Mouse (Mus musculus): ENCODE results near the gene Coq2. TPM values are rescaled to one million over a fixed set of nuclear protein-coding genes. Genes with fewer than 3 reads are reported as not detected.

The Coq2 gene
- polyA plus RNA-seq, 1 experiment: 35.8 TPM

DNA sequence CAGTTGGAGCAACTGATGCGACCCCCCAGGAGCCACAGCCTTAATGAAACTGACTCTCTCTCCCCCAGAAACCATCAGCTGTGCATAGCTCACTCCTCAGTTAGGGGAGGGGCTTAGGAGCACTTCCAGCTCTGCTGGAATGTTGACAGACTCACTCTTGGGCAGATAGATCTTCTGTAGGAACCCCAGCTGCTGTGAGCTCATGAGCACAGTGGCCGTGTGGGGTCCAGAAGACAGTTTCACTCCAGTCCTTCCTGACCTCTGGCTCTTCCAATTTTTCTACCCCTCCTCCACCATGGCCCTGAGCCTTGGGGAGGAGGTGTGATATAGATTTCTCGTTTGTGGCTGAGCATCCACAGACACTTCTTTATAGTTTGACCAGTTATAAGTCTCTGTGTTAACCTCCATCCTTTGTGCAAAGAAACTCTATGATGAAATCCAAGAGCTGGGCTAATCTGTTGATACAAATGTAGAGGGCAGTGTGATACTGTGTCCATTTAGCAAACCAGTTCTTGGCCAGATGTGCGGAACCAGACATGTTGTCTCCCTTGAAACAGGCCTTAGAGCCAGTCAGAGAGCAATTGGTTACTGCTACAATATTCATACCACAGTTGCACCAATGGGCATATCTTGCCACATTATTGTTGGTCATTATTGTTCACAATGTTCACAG, 67.7 kb downstream of the Coq2 start:
- H3K27me3 ChIP-seq (ENCODE audit: control insufficient read depth, insufficient read depth, insufficient read length): no peaks in the 10 kb centered on the region
- TF ChIP-seq MAX (IDR thresholded peaks at IDR 0.05; ENCODE audit: low read depth) (no peak), USF1 (IDR thresholded peaks at IDR 0.05; ENCODE audit: low read depth) (no peak), REST (IDR thresholded peaks at IDR 0.05; ENCODE audit: insufficient read depth, insufficient read length) (no peak), POLR2AphosphoS2 (IDR thresholded peaks at IDR 0.05; ENCODE audit: insufficient read length, low read depth) (no peak), E2F4 (IDR thresholded peaks at IDR 0.05; ENCODE audit: insufficient read depth) (no peak), CEBPB (IDR thresholded peaks at IDR 0.05; ENCODE audit: insufficient read depth, poor library complexity, severe bottlenecking) (no peak), TCF12 (IDR thresholded peaks at IDR 0.05; ENCODE audit: insufficient read depth, poor library complexity, severe bottlenecking) (no peak), TCF3 (IDR thresholded peaks at IDR 0.05; ENCODE audit: insufficient read length, low read depth) (no peak), MYOG (IDR thresholded peaks at IDR 0.05; ENCODE audit: control insufficient read depth in 1 of 3, insufficient read depth in 1 of 3, insufficient read length in 2 of 3, low read depth in 2 of 3) (no peak), POLR2A (IDR thresholded peaks at IDR 0.05; ENCODE audit: insufficient read length, low read depth) (no peak), MYOD1 (IDR thresholded peaks at IDR 0.05; ENCODE audit: control insufficient read depth in 1 of 3, insufficient read length in 2 of 3, low read depth in 2 of 3) (no peak), SRF (IDR thresholded peaks at IDR 0.05; ENCODE audit: control insufficient read depth, insufficient read length, low read depth) (no peak)
- no peaks in the 10 kb centered on the region for H3K36me3 ChIP-seq (ENCODE audit: control insufficient read depth, insufficient read depth)
- H3K79me2 ChIP-seq (ENCODE audit: control insufficient read depth, insufficient read depth): no peaks in the 10 kb centered on the region
- H3K4me3 ChIP-seq: no peak overlapping the region
- H3K4me2 ChIP-seq (ENCODE audit: low read depth): no peak overlapping the region
- no peak overlapping the region for H3ac ChIP-seq (ENCODE audit: control insufficient read depth, insufficient read length)

DNA sequence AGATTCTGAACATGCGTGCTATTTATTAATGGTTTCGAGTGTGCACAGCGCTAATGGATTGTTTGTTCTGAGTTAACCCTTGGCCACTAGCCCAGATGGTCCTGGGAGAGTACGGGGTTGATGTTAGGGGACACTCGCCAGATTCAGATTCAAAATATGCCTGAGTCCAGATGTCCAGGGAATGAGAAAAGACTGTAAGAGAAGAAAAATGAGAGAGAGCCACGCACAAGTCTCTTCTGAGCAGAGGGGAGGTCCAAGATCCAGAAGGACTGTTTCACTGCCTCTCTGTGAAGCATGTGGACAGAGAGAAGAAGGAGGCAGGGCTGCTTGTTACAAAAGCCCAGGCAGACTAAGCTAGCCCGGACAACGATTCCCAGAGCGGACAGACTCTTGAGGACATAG, 69.1 kb downstream of the Coq2 start:
- H3K4me2 ChIP-seq (ENCODE audit: low read depth): peak overlapping the region; percentile 1
- H3K79me2 ChIP-seq (ENCODE audit: control insufficient read depth, insufficient read depth): no peaks in the 10 kb centered on the region
- H3K4me3 ChIP-seq: no peak overlapping the region
- H3K27me3 ChIP-seq (ENCODE audit: control insufficient read depth, insufficient read depth, insufficient read length): no peaks in the 10 kb centered on the region
- TF ChIP-seq E2F4 (IDR thresholded peaks at IDR 0.05; ENCODE audit: insufficient read depth) (no peak), TCF3 (IDR thresholded peaks at IDR 0.05; ENCODE audit: insufficient read length, low read depth) (no peak), REST (IDR thresholded peaks at IDR 0.05; ENCODE audit: insufficient read depth, insufficient read length) (no peak), MAX (IDR thresholded peaks at IDR 0.05; ENCODE audit: low read depth) (no peak), MYOD1 (IDR thresholded peaks at IDR 0.05; ENCODE audit: control insufficient read depth in 1 of 3, insufficient read length in 2 of 3, low read depth in 2 of 3) (no peak), POLR2AphosphoS2 (IDR thresholded peaks at IDR 0.05; ENCODE audit: insufficient read length, low read depth) (no peak), TCF12 (IDR thresholded peaks at IDR 0.05; ENCODE audit: insufficient read depth, poor library complexity, severe bottlenecking) (no peak), USF1 (IDR thresholded peaks at IDR 0.05; ENCODE audit: low read depth) (no peak), MYOG (IDR thresholded peaks at IDR 0.05; ENCODE audit: control insufficient read depth in 1 of 3, insufficient read depth in 1 of 3, insufficient read length in 2 of 3, low read depth in 2 of 3) (no peak), CEBPB (IDR thresholded peaks at IDR 0.05; ENCODE audit: insufficient read depth, poor library complexity, severe bottlenecking) (no peak), SRF (IDR thresholded peaks at IDR 0.05; ENCODE audit: control insufficient read depth, insufficient read length, low read depth) (no peak), POLR2A (IDR thresholded peaks at IDR 0.05; ENCODE audit: insufficient read length, low read depth) (no peak)
- H3ac ChIP-seq (ENCODE audit: control insufficient read depth, insufficient read length): no peak overlapping the region
- H3K36me3 ChIP-seq (ENCODE audit: control insufficient read depth, insufficient read depth): no peaks in the 10 kb centered on the region

Other genes starting within 250 kb of the Coq2 start
- 2.9 TPM for gene Lin54, start 174.5 kb downstream of the Coq2 start, polyA plus RNA-seq (2012; fragmentation: generic; extraction: Trizol)
- gene Cops4, start 156.8 kb downstream of the Coq2 start, polyA plus RNA-seq (2012; fragmentation: generic; extraction: Trizol): 104 TPM
- gene Plac8, start 102.9 kb downstream of the Coq2 start, polyA plus RNA-seq (2012; fragmentation: generic; extraction: Trizol): 4.8 TPM
- gene Hpse, start 44.6 kb upstream of the Coq2 start, polyA plus RNA-seq (2012; fragmentation: generic; extraction: Trizol): 0.66 TPM
- gene Helq, start 123.5 kb upstream of the Coq2 start, polyA plus RNA-seq (2012; fragmentation: generic; extraction: Trizol): 4.2 TPM
- gene Mrps18c, start 123.5 kb upstream of the Coq2 start, polyA plus RNA-seq (2012; fragmentation: generic; extraction: Trizol): 71.7 TPM
- gene Abraxas1, start 145.8 kb upstream of the Coq2 start, polyA plus RNA-seq (2012; fragmentation: generic; extraction: Trizol): 7.6 TPM
- 4.7 TPM for gene Gpat3, start 170.6 kb upstream of the Coq2 start, polyA plus RNA-seq (2012; fragmentation: generic; extraction: Trizol)